Mouse (Mus musculus) central nervous system, embryonic 14 days (tissue): ENCODE data around the gene Rasl11b. TPM values are rescaled to one million over a fixed set of nuclear protein-coding genes. Genes with fewer than 3 reads are reported as not detected.

Source experiments
- polyA plus RNA-seq: library from polyadenylated mRNA; depleted of rRNA; stranded (reverse); fragments of >200 nt; gene quantifications from 2 replicates; pipeline ENCODE4 v1.2.3, GENCODE M21; 2012; rRNA removed

The Rasl11b gene
- 22.1 and 34.2 TPM in 2 replicates for polyA plus RNA-seq

GRCm38 (mm10) chr5:74194841-74195613 is at the start of gene Rasl11b:
Gene Rasl11b (plus strand): TSS chr5:74195286.

Other genes with a start within 250 kb of the Rasl11b start
- gene Usp46, start 126.9 kb upstream of the Rasl11b start, polyA plus RNA-seq, result 17.1 and 17.9 TPM in 2 replicates